In the genomic region with DNA sequence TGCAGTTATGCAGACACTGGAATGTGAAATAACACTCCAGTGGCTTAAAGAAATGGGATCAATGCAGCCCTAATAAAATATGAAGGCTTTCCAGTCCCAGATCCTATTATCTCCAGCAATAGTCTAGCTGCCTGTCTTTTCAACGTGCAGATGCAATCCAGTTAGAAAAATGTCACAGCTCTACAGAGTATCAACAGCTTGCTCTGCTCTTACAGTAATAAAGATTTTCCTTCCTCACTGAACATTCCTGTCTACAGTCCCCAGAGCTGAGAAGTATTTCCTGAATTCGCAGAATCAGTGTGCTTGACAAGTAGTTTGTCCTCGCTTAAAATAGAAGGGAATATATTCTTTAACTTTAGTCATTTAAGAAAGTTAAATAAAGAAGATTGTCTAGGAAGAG, we compare ENCODE assay signal across 14 mouse cellular contexts.
"Had no signal": no experiment of that assay in that cellular context is flagged by ENCODE, and none has a peak within 500 bp of the region (broad histone marks: within the 10 kb centered on the region; RNA-seq: fewer than 3 reads in every experiment).

No protein-coding gene starts in this region.

- H3K9ac ChIP-seq: limb, embryonic 12.5 days; liver, embryonic 15.5 days; midbrain, embryonic 15.5 days had no signal

- H3K9me3 ChIP-seq: limb, embryonic 12.5 days; liver, embryonic 15.5 days; midbrain, embryonic 15.5 days had no signal

- H3K27ac ChIP-seq: limb, embryonic 12.5 days; liver, embryonic 15.5 days; midbrain, embryonic 15.5 days had no signal

- H3K36me3 ChIP-seq: limb, embryonic 12.5 days; liver, embryonic 15.5 days; midbrain, embryonic 15.5 days had no signal

- H3K27me3 ChIP-seq: limb, embryonic 12.5 days; liver, embryonic 15.5 days; midbrain, embryonic 15.5 days had no signal

- DNase-seq: kidney, adult 9 months; lung, adult 2 months; lung, postnatal 36 days; right cerebral cortex, postnatal 4 days; spleen, adult 18-20 months; thymus, adult 18-20 months; thymus, postnatal 14 days had no signal

- H3K4me2 ChIP-seq: limb, embryonic 12.5 days; liver, embryonic 11.5 days; liver, embryonic 15.5 days; midbrain, embryonic 15.5 days had no signal

- H3K4me1 ChIP-seq: limb, embryonic 12.5 days; midbrain, embryonic 15.5 days had no signal

- H3K4me3 ChIP-seq: limb, embryonic 12.5 days; liver, embryonic 15.5 days; midbrain, embryonic 15.5 days had no signal

- ATAC-seq: inflammation-experienced regulatory T-cells, adult 6 months; intestine, postnatal 0 days; lung, postnatal 0 days; midbrain, embryonic 15.5 days had no signal
